Mouse (Mus musculus) heart, adult 18-20 months (tissue): Measurements from ENCODE around the gene Slamf8. TPM values are rescaled to one million over a fixed set of nuclear protein-coding genes. Genes with fewer than 3 reads are reported as not detected.

Source experiments
- total RNA-seq, 2 experiments: library from RNA; stranded (reverse); gene quantifications; 2 replicates each; pipeline ENCODE4 v1.2.3; 2021

Slamf8 gene
- total RNA-seq, 2 experiments from 2014 or later, result 0.37 to 0.39 TPM

Other genes starting within 250 kb of the Slamf8 start
- gene Kcnj10, start 249.4 kb downstream of the Slamf8 start, total RNA-seq, result under 1 TPM; 0.17 to 0.18 TPM
- gene Pigm, start 214.0 kb downstream of the Slamf8 start, total RNA-seq, result 1 to 10 TPM; 3.2 to 4.2 TPM
- 1 to 10 TPM; 1.2 to 2.2 TPM for gene Slamf9, start 115.2 kb downstream of the Slamf8 start, total RNA-seq
- gene Igsf9, start 108.8 kb downstream of the Slamf8 start, total RNA-seq, result under 1 TPM; 0.28 to 0.45 TPM
- 10 to 100 TPM; 56.8 to 58.8 TPM for gene Tagln2, start 90.5 kb downstream of the Slamf8 start, total RNA-seq
- 1 to 10 TPM in 1 of 2 experiments, not detected in 1; 1.2 TPM for gene Cfap45, start 69.8 kb downstream of the Slamf8 start, total RNA-seq
- gene Vsig8, start 34.6 kb downstream of the Slamf8 start, total RNA-seq, result not detected
- gene Fcrl6, start 12.0 kb upstream of the Slamf8 start, total RNA-seq, result not detected
- 10 to 100 TPM in 1 of 2 experiments, 1 to 10 TPM in 1; 9.8 to 10.4 TPM for gene Dusp23, start 42.4 kb upstream of the Slamf8 start, total RNA-seq
- under 1 TPM in 1 of 2 experiments, not detected in 1; 0.33 TPM for gene Crp, start 107.5 kb upstream of the Slamf8 start, total RNA-seq